Mouse (Mus musculus) lung, postnatal 0 days (tissue): Measurements from ENCODE around the gene Wdr75. TPM values are rescaled to one million over a fixed set of nuclear protein-coding genes. Genes with fewer than 3 reads are reported as not detected.

Experiments
- ATAC-seq: fragments of 200-750 bp; cut with Nextera tagmentation; 2 replicates; pipeline ENCODE4 v1.8.0; 2017; ENCODE audit warnings: moderate library complexity
- DNase-seq: peaks from one replicate; pipeline ENCODE4 v3.0.0-alpha.2; 2016; ENCODE audit warnings: low spot score
- H3K27ac ChIP-seq: fragments of 300-500 bp; sonication (generic); 2 replicates; pipeline ENCODE4 v1.5.1; 2014; ENCODE audit warnings: antibody characterized with exemption, mild to moderate bottlenecking, low read length, mixed read lengths
- H3K27me3 ChIP-seq: fragments of 300-500 bp; sonication (generic); replicated peaks from 2 replicates; pipeline ENCODE4 v1.6.1; 2014; ENCODE audit warnings: low read length, mixed read lengths; ENCODE audit not compliant: insufficient read depth
- H3K36me3 ChIP-seq: fragments of 300-500 bp; sonication (generic); 2 replicates; pipeline ENCODE4 v1.6.1; 2014; ENCODE audit warnings: low read length, mixed read lengths; ENCODE audit not compliant: insufficient read depth
- H3K4me1 ChIP-seq: fragments of 300-500 bp; sonication (generic); 2 replicates; pipeline ENCODE4 v1.6.1; 2014; ENCODE audit warnings: antibody characterized with exemption, low read depth, low read length, mixed read lengths; ENCODE audit not compliant: insufficient read depth
- H3K4me2 ChIP-seq: fragments of 300-500 bp; sonication (generic); replicated peaks from 2 replicates; pipeline ENCODE4 v1.6.1; 2014; ENCODE audit warnings: low read depth, mild to moderate bottlenecking, low read length, moderate library complexity, mixed read lengths
- H3K4me3 ChIP-seq: fragments of 300-500 bp; sonication (generic); 2 replicates; pipeline ENCODE4 v1.5.1; 2014; ENCODE audit warnings: low read depth, low read length
- H3K9ac ChIP-seq: fragments of 300-500 bp; sonication (generic); replicated peaks from 2 replicates; pipeline ENCODE4 v1.6.1; 2014; ENCODE audit warnings: low read depth, mild to moderate bottlenecking
- H3K9me3 ChIP-seq: fragments of 300-500 bp; sonication (generic); 2 replicates; pipeline ENCODE4 v1.6.1; 2016; ENCODE audit warnings: low read length, mixed read lengths
- CTCF ChIP-seq: IDR thresholded peaks from 2 replicates; pipeline ENCODE4 v1.5.1; 2016; ENCODE audit warnings: antibody characterized with exemption, mild to moderate bottlenecking
- EP300 ChIP-seq: IDR thresholded peaks from 2 replicates; pipeline ENCODE4 v1.6.1; 2016; ENCODE audit warnings: antibody characterized with exemption, mild to moderate bottlenecking, control low read depth
- WGBS: fragments of 180-500 bp; shearing (Covaris S2); extraction: QIAGEN DNeasy Blood & Tissue Kit; methylation state at CpG from one replicate; pipeline ENCODE4 v1.1.7; 2014; 5-methylcytosine and 5-hydroxymethylcytosine counted together
- polyA plus RNA-seq: library from polyadenylated mRNA; unstranded; fragments of >200 nt; fragmentation: Nextera tagmentation; extraction: Ambion mirVana; gene quantifications from 2 replicates; pipeline ENCODE4 v1.2.1, GENCODE M21; 2015

Wdr75 gene
- 29.3 and 31.3 TPM in 2 replicates for polyA plus RNA-seq

- Histone ChIP-seq H3K27me3 (no peaks in the 10 kb centered on the region), H3K27ac (peak within 1 kb of the TSS; percentile 98), H3K36me3 (no peaks in the 10 kb centered on the region), H3K4me3 (peak within 1 kb of the TSS; percentile 91), H3K9me3 (no peaks in the 10 kb centered on the region), H3K9ac (peak within 1 kb of the TSS; percentile 87), H3K4me2 (peak within 1 kb of the TSS; percentile 78), H3K4me1 (peaks cover 7% of the 10 kb centered on the region; the same call in 1 of the 2 replicates)
- ATAC-seq = peak; percentile 99
- DNase-seq = peak; percentile 98
- TF ChIP-seq CTCF (no peak), EP300 (peak; percentile 85)
- WGBS = under 1% methylated on average over 68 of the region's 70 CpGs
Measured at GRCm38 (mm10) chr1:45794969-45795908, at the start of gene Wdr75. TSS of gene Wdr75 (plus strand) at chr1:45795166.

GRCm38 (mm10) chr1:45755902-45756301 is 39.1 kb upstream of the Wdr75 start:
- Histone ChIP-seq H3K36me3 (no peaks in the 10 kb centered on the region), H3K4me1 (no peaks in the 10 kb centered on the region), H3K4me2 (no peak overlapping the region), H3K9me3 (no peaks in the 10 kb centered on the region), H3K9ac (no peak overlapping the region), H3K27me3 (no peaks in the 10 kb centered on the region), H3K27ac (no peak overlapping the region), H3K4me3 (no peak overlapping the region)
- ATAC-seq (no peak), DNase-seq (no peak)
- TF ChIP-seq CTCF = no peak
- no peak for TF ChIP-seq EP300

GRCm38 (mm10) chr1:45756707-45757106 is 38.3 kb upstream of the Wdr75 start:
- Histone ChIP-seq H3K9me3 (no peaks in the 10 kb centered on the region), H3K4me2 (no peak overlapping the region), H3K27me3 (no peaks in the 10 kb centered on the region), H3K4me3 (no peak overlapping the region), H3K4me1 (no peaks in the 10 kb centered on the region), H3K9ac (no peak overlapping the region), H3K27ac (no peak overlapping the region), H3K36me3 (no peaks in the 10 kb centered on the region)
- DNase-seq (peak; percentile 28), ATAC-seq (no peak)
- TF ChIP-seq EP300 (no peak), CTCF (no peak)

GRCm38 (mm10) chr1:45758011-45758410 is 37.0 kb upstream of the Wdr75 start:
- WGBS = 64% methylated on average over 1 of the region's 1 CpGs
- TF ChIP-seq CTCF = no peak
- no peak for TF ChIP-seq EP300

GRCm38 (mm10) chr1:45760667-45761467 is 34.1 kb upstream of the Wdr75 start:
- Histone ChIP-seq H3K4me2 (no peak overlapping the region), H3K4me1 (no peaks in the 10 kb centered on the region), H3K27ac (peak overlapping the region; percentile 22), H3K36me3 (no peaks in the 10 kb centered on the region), H3K9ac (no peak overlapping the region), H3K27me3 (no peaks in the 10 kb centered on the region), H3K9me3 (no peaks in the 10 kb centered on the region), H3K4me3 (no peak overlapping the region)
- TF ChIP-seq EP300 (0 out of 2 replicates have a peak, but pooled peaks have one; percentile 12), CTCF (no peak)
- peak; percentile 11 for DNase-seq
- ATAC-seq = no peak
- 21% methylated on average over 4 of the region's 4 CpGs for WGBS

More at GRCm38 (mm10) chr1:45758011-45758410, 37.0 kb upstream of the Wdr75 start:
- H3K9ac ChIP-seq = no peak overlapping the region
- H3K4me3 ChIP-seq = no peak overlapping the region
- no peak overlapping the region for H3K4me2 ChIP-seq
- H3K36me3 ChIP-seq = no peaks in the 10 kb centered on the region
- no peaks in the 10 kb centered on the region for H3K27me3 ChIP-seq
- ATAC-seq = no peak
- H3K4me1 ChIP-seq = no peaks in the 10 kb centered on the region
- no peaks in the 10 kb centered on the region for H3K9me3 ChIP-seq
- no peak overlapping the region for H3K27ac ChIP-seq
- no peak for DNase-seq

GRCm38 (mm10) chr1:45761468-45761795 is 33.5 kb upstream of the Wdr75 start:
- H3K36me3 ChIP-seq = no peaks in the 10 kb centered on the region
- H3K27ac ChIP-seq = peak overlapping the region; percentile 22
- no peaks in the 10 kb centered on the region for H3K9me3 ChIP-seq
- H3K9ac ChIP-seq = no peak overlapping the region
- TF ChIP-seq EP300 (no peak), CTCF (no peak)
- H3K27me3 ChIP-seq = no peaks in the 10 kb centered on the region
- no peak overlapping the region for H3K4me3 ChIP-seq
- no peak overlapping the region for H3K4me2 ChIP-seq
- 11% methylated on average over 1 of the region's 1 CpGs for WGBS
- ATAC-seq = no peak
- no peak for DNase-seq
- H3K4me1 ChIP-seq = no peaks in the 10 kb centered on the region
